Mouse (Mus musculus) spleen, adult 10 weeks (tissue): ENCODE data around the gene Aplnr. TPM values are rescaled to one million over a fixed set of nuclear protein-coding genes. Genes with fewer than 3 reads are reported as not detected.

Experiments used
- polyA plus RNA-seq: library from polyadenylated mRNA; stranded (reverse); fragments of 350-450 nt; fragmentation: Illumina TruSeq; extraction: RNeasy Lipid Tissue Mini Kit (QIAGEN cat#74804); gene quantifications from one replicate; pipeline ENCODE4 v1.2.3, GENCODE M21; 2015; ENCODE audit warnings: low replicate concordance; ENCODE audit not compliant: insufficient read depth

Aplnr gene
- 5.3 TPM for polyA plus RNA-seq

DNA sequence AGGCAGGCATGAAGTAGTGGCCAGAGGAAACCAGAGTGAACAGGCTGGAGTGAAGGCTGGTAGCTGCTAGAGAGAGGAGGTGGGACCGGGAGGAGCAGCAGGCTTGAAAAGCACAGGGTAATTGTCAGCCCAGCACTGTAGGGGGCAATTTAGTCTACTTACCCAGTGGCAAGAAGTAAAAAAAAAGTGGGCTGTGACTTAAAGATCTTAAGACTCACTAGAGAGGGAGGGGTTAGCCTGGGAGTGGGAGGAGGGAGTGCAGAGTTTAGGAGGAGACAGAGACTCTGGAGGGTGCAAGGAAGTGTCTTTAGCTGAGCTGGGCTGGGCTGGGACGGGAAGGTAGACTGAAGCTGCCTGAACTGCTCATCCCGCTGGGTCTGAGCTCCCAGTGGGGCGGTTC lies at the start of gene Aplnr:
Aplnr (plus strand) TSS at position 137 of the 400 bp plus-strand sequence.

Other genes starting within 250 kb of the Aplnr start
- not detected for gene Rtn4rl2, start 249.5 kb upstream of the Aplnr start, polyA plus RNA-seq
- gene Slc43a3, start 199.6 kb upstream of the Aplnr start, polyA plus RNA-seq, result 48.3 TPM
- gene Prg2, start 155.8 kb upstream of the Aplnr start, polyA plus RNA-seq, result 17.7 TPM
- 30.0 TPM for gene Prg3, start 148.0 kb upstream of the Aplnr start, polyA plus RNA-seq
- 233 TPM for gene Ssrp1, start 99.0 kb upstream of the Aplnr start, polyA plus RNA-seq
- gene P2rx3, start 98.8 kb upstream of the Aplnr start, polyA plus RNA-seq, result 0.95 TPM
- gene Tnks1bp1, start 88.2 kb upstream of the Aplnr start, polyA plus RNA-seq, result 8.3 TPM
- 0.81 TPM for gene Lrrc55, start 61.0 kb downstream of the Aplnr start, polyA plus RNA-seq
- gene Olfr987, start 203.1 kb downstream of the Aplnr start, polyA plus RNA-seq, result not detected
- not detected for gene Olfr988, start 227.0 kb downstream of the Aplnr start, polyA plus RNA-seq